Mouse (Mus musculus) liver, embryonic 12.5 days (tissue): ENCODE measurements around the gene Pnliprp2. TPM values are rescaled to one million over a fixed set of nuclear protein-coding genes. Genes with fewer than 3 reads are reported as not detected.

Source experiments
- polyA plus RNA-seq: library from polyadenylated mRNA; unstranded; fragments of >200 nt; fragmentation: Nextera tagmentation; extraction: Ambion mirVana; gene quantifications from 2 replicates; pipeline ENCODE4 v1.2.1, GENCODE M21; 2016

Pnliprp2 gene
- polyA plus RNA-seq, 1 experiment from 2014 or later: 7.5 TPM

Other genes starting within 250 kb of the Pnliprp2 start
- not detected in 2 replicates for gene Ccdc172, start 247.7 kb upstream of the Pnliprp2 start, polyA plus RNA-seq
- gene Pnlip, start 107.2 kb upstream of the Pnliprp2 start, polyA plus RNA-seq: 0.11 TPM in 1 of 2 replicates, not detected in the other
- 30.0 and 30.7 TPM in 2 replicates for gene Pnliprp1, start 30.8 kb upstream of the Pnliprp2 start, polyA plus RNA-seq
- 0.13 TPM in 1 of 2 replicates, not detected in the other for gene 1700019N19Rik, start 34.7 kb downstream of the Pnliprp2 start, polyA plus RNA-seq
- 0.10 and 0.12 TPM in 2 replicates for gene Eno4, start 183.7 kb downstream of the Pnliprp2 start, polyA plus RNA-seq
- gene Hspa12a, start 183.9 kb downstream of the Pnliprp2 start, polyA plus RNA-seq: 1.2 and 1.3 TPM in 2 replicates